Mouse (Mus musculus): ENCODE data around the gene Gm11634. TPM values are rescaled to one million over a fixed set of nuclear protein-coding genes. Genes with fewer than 3 reads are reported as not detected.
"Not testable (repeated sequence)": the region's sequence is repeated elsewhere in the genome, so short reads cannot be mapped to it uniquely, and the experiment has no call there.

Gene Gm11634
- polyA plus RNA-seq, 1 experiment = not detected

GRCm38 (mm10) chr11:101613596-101613995 is 14.5 kb upstream of the Gm11634 start:
- H3K4me2 ChIP-seq (ENCODE audit: low read depth) = no peak overlapping the region
- no peaks in the 10 kb centered on the region for H3K36me3 ChIP-seq (ENCODE audit: control insufficient read depth, insufficient read depth)
- no peak overlapping the region for H3K4me3 ChIP-seq
- TF ChIP-seq CEBPB (IDR thresholded peaks at IDR 0.05; ENCODE audit: insufficient read depth, poor library complexity, severe bottlenecking) (no peak), MAX (IDR thresholded peaks at IDR 0.05; ENCODE audit: low read depth) (no peak), E2F4 (IDR thresholded peaks at IDR 0.05; ENCODE audit: insufficient read depth) (no peak), TCF3 (IDR thresholded peaks at IDR 0.05; ENCODE audit: insufficient read length, low read depth) (no peak), MYOD1 (IDR thresholded peaks at IDR 0.05; ENCODE audit: control insufficient read depth in 1 of 3, insufficient read length in 2 of 3, low read depth in 2 of 3) (no peak), POLR2AphosphoS2 (IDR thresholded peaks at IDR 0.05; ENCODE audit: insufficient read length, low read depth) (no peak), USF1 (IDR thresholded peaks at IDR 0.05; ENCODE audit: low read depth) (no peak), SRF (IDR thresholded peaks at IDR 0.05; ENCODE audit: control insufficient read depth, insufficient read length, low read depth) (no peak), REST (IDR thresholded peaks at IDR 0.05; ENCODE audit: insufficient read depth, insufficient read length) (no peak), TCF12 (IDR thresholded peaks at IDR 0.05; ENCODE audit: insufficient read depth, poor library complexity, severe bottlenecking) (no peak)
- no peaks in the 10 kb centered on the region for H3K27me3 ChIP-seq (ENCODE audit: control insufficient read depth, insufficient read depth, insufficient read length)
- no peaks in the 10 kb centered on the region for H3K79me2 ChIP-seq (ENCODE audit: control insufficient read depth, insufficient read depth)
- H3ac ChIP-seq (ENCODE audit: control insufficient read depth, insufficient read length) = no peak overlapping the region

GRCm38 (mm10) chr11:101610445-101610844 is 11.4 kb upstream of the Gm11634 start:
- no peak overlapping the region for H3ac ChIP-seq (ENCODE audit: control insufficient read depth, insufficient read length)
- H3K4me2 ChIP-seq (ENCODE audit: low read depth) = no peak overlapping the region
- no peaks in the 10 kb centered on the region for H3K27me3 ChIP-seq (ENCODE audit: control insufficient read depth, insufficient read depth, insufficient read length)
- H3K79me2 ChIP-seq (ENCODE audit: control insufficient read depth, insufficient read depth) = no peaks in the 10 kb centered on the region
- H3K36me3 ChIP-seq (ENCODE audit: control insufficient read depth, insufficient read depth) = no peaks in the 10 kb centered on the region
- no peak overlapping the region for H3K4me3 ChIP-seq
- TF ChIP-seq MYOG (IDR thresholded peaks at IDR 0.05; ENCODE audit: control insufficient read depth in 1 of 3, insufficient read depth in 1 of 3, insufficient read length in 2 of 3, low read depth in 2 of 3) (no peak), TCF3 (IDR thresholded peaks at IDR 0.05; ENCODE audit: insufficient read length, low read depth) (no peak), TCF12 (IDR thresholded peaks at IDR 0.05; ENCODE audit: insufficient read depth, poor library complexity, severe bottlenecking) (no peak), USF1 (IDR thresholded peaks at IDR 0.05; ENCODE audit: low read depth) (no peak), MYOD1 (IDR thresholded peaks at IDR 0.05; ENCODE audit: control insufficient read depth in 1 of 3, insufficient read length in 2 of 3, low read depth in 2 of 3) (no peak), MAX (IDR thresholded peaks at IDR 0.05; ENCODE audit: low read depth) (no peak), REST (IDR thresholded peaks at IDR 0.05; ENCODE audit: insufficient read depth, insufficient read length) (no peak)

- H3ac ChIP-seq (ENCODE audit: control insufficient read depth, insufficient read length); H3K27me3 ChIP-seq (ENCODE audit: control insufficient read depth, insufficient read depth, insufficient read length); H3K4me2 ChIP-seq (ENCODE audit: low read depth); H3K4me3 ChIP-seq; H3K36me3 ChIP-seq (ENCODE audit: control insufficient read depth, insufficient read depth); H3K79me2 ChIP-seq (ENCODE audit: control insufficient read depth, insufficient read depth): not testable (repeated sequence)
Observed at GRCm38 (mm10) chr11:101607134-101607533, 8.1 kb upstream of the Gm11634 start.

GRCm38 (mm10) chr11:101604531-101605453 is 5.7 kb upstream of the Gm11634 start:
- not testable (repeated sequence) for H3K4me3 ChIP-seq; H3K36me3 ChIP-seq (ENCODE audit: control insufficient read depth, insufficient read depth); H3ac ChIP-seq (ENCODE audit: control insufficient read depth, insufficient read length); H3K79me2 ChIP-seq (ENCODE audit: control insufficient read depth, insufficient read depth)
- TF ChIP-seq POLR2A (IDR thresholded peaks at IDR 0.05; ENCODE audit: insufficient read length, low read depth) = peak; percentile 17
- Histone ChIP-seq H3K27me3 (ENCODE audit: control insufficient read depth, insufficient read depth, insufficient read length) (peaks cover 11% of the 10 kb centered on the region), H3K4me2 (ENCODE audit: low read depth) (peak overlapping the region; percentile 24)

GRCm38 (mm10) chr11:101604116-101604515 is 5.1 kb upstream of the Gm11634 start:
- TF ChIP-seq MYOG (IDR thresholded peaks at IDR 0.05; ENCODE audit: control insufficient read depth in 1 of 3, insufficient read depth in 1 of 3, insufficient read length in 2 of 3, low read depth in 2 of 3) = no peak
- TF ChIP-seq CEBPB (IDR thresholded peaks at IDR 0.05; ENCODE audit: insufficient read depth, poor library complexity, severe bottlenecking) = no peak
- no peak for TF ChIP-seq MYOD1 (IDR thresholded peaks at IDR 0.05; ENCODE audit: control insufficient read depth in 1 of 3, insufficient read length in 2 of 3, low read depth in 2 of 3)
- no peak for TF ChIP-seq POLR2A (IDR thresholded peaks at IDR 0.05; ENCODE audit: insufficient read length, low read depth)
- TF ChIP-seq USF1 (IDR thresholded peaks at IDR 0.05; ENCODE audit: low read depth) = no peak
- TF ChIP-seq REST (IDR thresholded peaks at IDR 0.05; ENCODE audit: insufficient read depth, insufficient read length) = no peak
- no peak for TF ChIP-seq TCF3 (IDR thresholded peaks at IDR 0.05; ENCODE audit: insufficient read length, low read depth)
- TF ChIP-seq TCF12 (IDR thresholded peaks at IDR 0.05; ENCODE audit: insufficient read depth, poor library complexity, severe bottlenecking) = no peak
- no peak for TF ChIP-seq MAX (IDR thresholded peaks at IDR 0.05; ENCODE audit: low read depth)
- no peak for TF ChIP-seq E2F4 (IDR thresholded peaks at IDR 0.05; ENCODE audit: insufficient read depth)
- no peak for TF ChIP-seq POLR2AphosphoS2 (IDR thresholded peaks at IDR 0.05; ENCODE audit: insufficient read length, low read depth)
- no peak for TF ChIP-seq SRF (IDR thresholded peaks at IDR 0.05; ENCODE audit: control insufficient read depth, insufficient read length, low read depth)
- H3K4me3 ChIP-seq = no peak overlapping the region
- no peaks in the 10 kb centered on the region for H3K79me2 ChIP-seq (ENCODE audit: control insufficient read depth, insufficient read depth)
- no peaks in the 10 kb centered on the region for H3K36me3 ChIP-seq (ENCODE audit: control insufficient read depth, insufficient read depth)
- H3K27me3 ChIP-seq (ENCODE audit: control insufficient read depth, insufficient read depth, insufficient read length) = peaks cover 18% of the 10 kb centered on the region
- H3K4me2 ChIP-seq (ENCODE audit: low read depth) = no peak overlapping the region
- no peak overlapping the region for H3ac ChIP-seq (ENCODE audit: control insufficient read depth, insufficient read length)

Measured in myocyte (in vitro differentiated cells).